Mouse (Mus musculus): Measurements from ENCODE around the gene Scn8a.

GRCm38 (mm10) chr15:101080031-101080520, 210.4 kb downstream of the Scn8a start:
- TF ChIP-seq GATA1 (IDR thresholded peaks at IDR 0.05; ENCODE audit: borderline replicate concordance, low read length) (no peak), FLI1 (IDR thresholded peaks at IDR 0.05; ENCODE audit: low read length) (no peak)

Data from megakaryocyte, embryonic 14.5 days (primary cell).